Mouse (Mus musculus) heart, postnatal 10 days (tissue): ENCODE results near the gene Ercc6l. TPM values are rescaled to one million over a fixed set of nuclear protein-coding genes. Genes with fewer than 3 reads are reported as not detected.
"Not testable (repeated sequence)": the region's sequence is repeated elsewhere in the genome, so short reads cannot be mapped to it uniquely, and the experiment has no call there.

Experiments used
- DNase-seq, 2 experiments: peaks; one replicate each; pipeline ENCODE4 v3.0.0; 2021
- intact Hi-C: fragments of 180-260 bp; cut with DNase I; formaldehyde crosslinking; loops from one replicate; pipeline ENCODE4 v1.15.1; 2025
- total RNA-seq, 2 experiments: library from RNA; stranded (reverse); gene quantifications; 2 replicates each; pipeline ENCODE4 v1.2.3; 2021

Ercc6l gene
- total RNA-seq, 2 experiments from 2014 or later: 2.4 to 2.5 TPM

DNA sequence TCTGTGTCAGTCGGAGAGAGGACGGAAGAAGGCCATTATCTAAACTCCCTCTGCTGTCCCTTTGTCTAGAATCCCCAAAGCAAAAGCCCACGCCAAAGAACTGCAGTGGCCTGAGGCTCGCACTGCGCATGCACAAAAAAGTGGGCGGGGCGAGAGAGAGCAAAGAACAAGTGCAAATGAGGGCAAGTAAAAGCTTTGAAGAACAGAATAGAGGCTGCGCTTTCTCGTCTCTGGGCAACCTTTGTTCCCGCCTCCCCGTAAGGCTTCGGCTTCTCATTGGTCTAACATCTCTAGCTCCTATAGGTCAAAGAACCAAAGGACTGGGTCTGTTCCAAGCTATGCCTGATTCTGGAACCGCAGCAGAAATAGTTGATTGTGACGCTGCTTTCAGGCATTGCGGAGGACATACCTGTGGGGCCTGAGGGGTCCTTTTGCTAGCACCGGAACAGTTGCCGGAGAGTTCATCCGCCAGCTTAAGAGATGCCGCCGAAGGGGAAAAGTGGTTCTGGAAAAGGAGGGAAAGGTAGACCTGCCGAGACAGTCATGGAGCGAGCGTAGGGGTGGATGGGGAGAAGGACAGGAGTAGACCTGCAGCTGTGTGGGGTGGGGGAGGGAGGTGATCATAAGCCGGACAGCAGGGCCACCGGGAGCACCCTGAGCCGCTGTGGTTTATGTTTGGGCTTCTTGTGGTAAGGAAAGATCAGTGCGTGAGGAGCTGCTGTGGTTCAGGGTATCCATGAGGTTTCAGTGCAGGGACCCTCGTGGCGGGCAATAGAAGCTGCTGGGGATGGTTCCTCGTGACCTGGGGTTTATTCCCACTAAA is 37.6 kb downstream of the Ercc6l start, which contains the start of gene Pin4:
Pin4 (plus strand) TSS at position 406 of the 823 bp plus-strand sequence.
- intact Hi-C loops: loop anchor here (5.0 kb wide), 1 partner anchor 162 kb away; no protein-coding TSS in a partner anchor

DNA sequence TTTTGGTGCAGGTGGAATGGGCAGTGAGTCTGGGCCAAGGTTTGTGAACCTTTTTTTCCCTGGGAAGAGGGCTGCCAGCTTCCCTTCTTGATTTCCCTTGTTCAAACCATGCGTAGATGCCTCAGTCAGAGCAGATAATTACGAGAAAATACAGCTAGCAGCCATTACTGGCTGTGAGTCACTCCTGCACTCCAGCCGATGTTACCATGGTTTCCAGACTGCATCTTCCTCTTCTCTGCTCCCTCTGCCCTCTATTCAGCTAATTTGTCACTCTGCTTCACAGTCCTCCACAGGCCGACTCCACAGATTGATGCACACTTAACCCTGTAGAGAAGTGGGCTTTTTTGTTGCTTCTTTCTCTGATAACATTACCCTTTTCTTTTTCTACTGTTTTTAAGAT is 41.2 kb downstream of the Ercc6l start:
- DNase-seq: no peak
- intact Hi-C loops: loop anchor here (5.0 kb wide), 1 partner anchor 158 kb away; no protein-coding TSS in a partner anchor

More for the DNA sequence above, 37.6 kb downstream of the Ercc6l start, which contains the start of gene Pin4:
- DNase-seq: peak; percentile 94 to 95

DNA sequence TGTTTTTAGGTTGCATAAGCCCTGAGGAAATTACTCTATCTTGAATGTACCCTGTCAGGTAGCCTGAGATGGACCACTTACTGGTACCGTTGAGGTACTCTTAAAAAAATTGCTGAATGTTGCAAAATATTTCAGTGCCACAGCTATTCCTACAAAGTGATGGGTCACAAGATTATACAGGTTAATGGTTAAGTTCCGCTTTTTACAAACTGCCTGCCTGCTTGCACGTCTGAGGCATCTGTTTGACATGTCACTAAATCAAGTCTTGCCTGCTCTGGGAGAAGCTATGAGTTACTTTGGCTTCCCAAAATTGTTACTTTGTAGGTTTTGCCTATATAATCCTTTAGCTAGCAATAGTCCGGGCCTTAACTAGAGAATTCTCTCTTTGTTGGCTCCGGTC is 47.5 kb downstream of the Ercc6l start:
- DNase-seq: not testable (repeated sequence)
- intact Hi-C loops: loop anchor here (5.0 kb wide), 1 partner anchor 557 kb away; no protein-coding TSS in a partner anchor

DNA sequence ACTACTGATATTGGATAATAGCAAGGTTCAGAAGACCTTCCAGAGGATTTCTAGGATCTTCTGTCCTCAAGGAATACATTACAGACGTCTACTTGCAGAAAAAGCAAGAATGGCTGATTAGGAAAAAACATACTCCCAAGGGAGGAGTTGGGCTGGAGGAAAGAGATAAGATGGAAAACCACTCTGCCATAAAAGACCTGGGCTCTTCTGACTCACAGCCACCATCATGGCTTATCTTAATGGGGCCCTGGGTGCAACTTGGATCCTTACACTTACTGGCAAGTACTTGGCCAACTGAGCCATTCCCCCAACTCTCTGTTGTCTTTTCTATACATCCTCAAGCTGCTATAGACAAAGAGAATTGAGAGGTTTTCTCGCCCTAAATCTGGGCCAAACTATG is 53.1 kb downstream of the Ercc6l start:
- intact Hi-C loops, DNase-seq: not testable (repeated sequence)

DNA sequence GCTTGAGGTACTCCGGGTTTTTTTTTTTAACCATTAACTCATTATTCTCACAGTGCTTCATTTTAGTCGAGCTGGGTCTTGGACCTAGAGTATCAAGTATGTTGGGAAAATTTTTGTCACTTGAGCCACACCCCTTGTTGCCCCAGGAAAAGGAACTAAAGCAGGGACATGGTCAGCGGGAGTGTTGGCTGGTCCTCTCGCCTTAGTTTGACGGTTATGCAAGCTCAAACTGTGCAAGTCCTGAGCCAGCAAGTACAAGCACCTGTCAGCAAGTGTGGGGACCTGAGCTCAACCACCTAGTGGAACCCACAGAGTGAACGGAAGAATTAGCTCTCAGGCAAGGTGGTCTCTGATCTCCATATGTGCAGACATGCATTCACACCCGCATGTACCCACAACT is 55.0 kb downstream of the Ercc6l start:
- DNase-seq: no peak
- intact Hi-C loops: no loop called here

DNA sequence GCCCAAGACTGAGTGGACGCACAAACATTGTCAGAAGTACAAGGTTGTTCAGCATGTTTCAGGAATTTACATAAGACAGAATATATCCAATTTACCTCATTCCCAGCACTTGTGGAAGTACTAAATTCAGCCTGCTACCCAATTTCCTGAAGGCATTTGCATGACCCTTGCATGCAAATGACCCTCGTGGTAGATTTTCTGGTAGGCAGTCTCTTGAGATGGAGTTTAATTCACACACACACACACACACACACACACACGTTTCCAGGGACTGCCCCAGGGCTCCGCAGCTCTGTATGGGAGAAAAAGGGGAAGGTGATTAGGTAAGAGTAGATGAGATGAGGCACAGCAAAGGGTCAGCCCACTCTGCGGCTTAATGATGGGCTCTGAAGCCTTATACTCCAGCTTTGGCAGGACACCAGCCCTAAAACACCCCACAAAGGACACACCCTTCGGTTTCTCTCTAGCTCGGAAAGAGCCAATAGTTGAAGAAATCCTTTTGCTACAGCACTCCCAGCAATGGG is 62.4 kb downstream of the Ercc6l start:
- intact Hi-C loops: no loop called here

More for the DNA sequence above, 62.4 kb downstream of the Ercc6l start:
- DNase-seq: no peak

Other genes starting within 250 kb of the Ercc6l start
- 1 to 10 TPM; 2.1 to 2.8 TPM for gene Rtl5, start 85.8 kb downstream of the Ercc6l start, total RNA-seq
- gene Pin4, start 37.6 kb downstream of the Ercc6l start, total RNA-seq: 10 to 100 TPM; 18.8 to 33.1 TPM
- 1,000 to 10,000 TPM; 1,009 to 1,019 TPM for gene Rps4x, start 32.3 kb upstream of the Ercc6l start, total RNA-seq
- gene Cited1, start 95.1 kb upstream of the Ercc6l start, total RNA-seq: 10 to 100 TPM; 14.1 to 16.6 TPM